Mouse (Mus musculus): ENCODE measurements around the gene Ncaph2.

The Ncaph2 gene

GRCm38 (mm10) chr15:89378831-89379401 lies 23.4 kb downstream of the Ncaph2 start, which contains the start of gene Odf3b:
TSS of gene Odf3b (minus strand) at chr15:89379282.
- no peak for DNase-seq (ENCODE audit: low read depth, low spot score)

GRCm38 (mm10) chr15:89379429-89379828 lies 23.9 kb downstream of the Ncaph2 start:
- DNase-seq (ENCODE audit: low read depth, low spot score) = no peak

- DNase-seq (ENCODE audit: low read depth, low spot score) = no peak
Observed at GRCm38 (mm10) chr15:89384617-89385016, 29.1 kb downstream of the Ncaph2 start, which contains the start of gene Klhdc7b. TSS of gene Klhdc7b (plus strand) at chr15:89384917.

GRCm38 (mm10) chr15:89387127-89387526 lies 31.6 kb downstream of the Ncaph2 start:
- no peak for DNase-seq (ENCODE audit: low read depth, low spot score)

- DNase-seq (ENCODE audit: low read depth, low spot score) = no peak
Observed at GRCm38 (mm10) chr15:89390081-89390480, 34.6 kb downstream of the Ncaph2 start.

GRCm38 (mm10) chr15:89396883-89397282 lies 41.4 kb downstream of the Ncaph2 start:
- no peak for DNase-seq (ENCODE audit: low read depth, low spot score)

GRCm38 (mm10) chr15:89398146-89398545 lies 42.6 kb downstream of the Ncaph2 start:
- no peak for DNase-seq (ENCODE audit: low read depth, low spot score)

- no peak for DNase-seq (ENCODE audit: low read depth, low spot score)
Observed at GRCm38 (mm10) chr15:89399716-89400115, 44.2 kb downstream of the Ncaph2 start.

- DNase-seq (ENCODE audit: low read depth, low spot score) = no peak
Observed at GRCm38 (mm10) chr15:89402471-89402870, 47.0 kb downstream of the Ncaph2 start.

GRCm38 (mm10) chr15:89404831-89405623 lies 49.5 kb downstream of the Ncaph2 start:
- no peak for DNase-seq (ENCODE audit: low read depth, low spot score)

GRCm38 (mm10) chr15:89406691-89407090 lies 51.2 kb downstream of the Ncaph2 start:
- no peak for DNase-seq (ENCODE audit: low read depth, low spot score)

GRCm38 (mm10) chr15:89410118-89410517 lies 54.6 kb downstream of the Ncaph2 start, which contains the start of gene Syce3:
TSS of gene Syce3 (minus strand) at chr15:89410503.
- no peak for DNase-seq (ENCODE audit: low read depth, low spot score)

- DNase-seq (ENCODE audit: low read depth, low spot score) = no peak
Observed at GRCm38 (mm10) chr15:89415282-89415681, 59.8 kb downstream of the Ncaph2 start.

- DNase-seq (ENCODE audit: low read depth, low spot score) = no peak
Observed at GRCm38 (mm10) chr15:89421938-89422337, 66.4 kb downstream of the Ncaph2 start.

Measured in c-Kit-negative CD71-positive TER-119-positive erythroid progenitor cells, embryonic 14.5 days (primary cell).